Mouse (Mus musculus) liver, postnatal 0 days (tissue): Measurements from ENCODE around the gene Ky.

ENCODE experiments used
- CTCF ChIP-seq: sonication (generic); IDR thresholded peaks from 2 replicates; pipeline ENCODE4 v1.5.1; 2016; ENCODE audit warnings: antibody characterized with exemption, low read depth
- EP300 ChIP-seq: IDR thresholded peaks from 2 replicates; pipeline ENCODE4 v1.6.1; 2016; ENCODE audit warnings: antibody characterized with exemption, low read depth, mild to moderate bottlenecking

- no peak for TF ChIP-seq CTCF
- no peak for TF ChIP-seq EP300
Measured at GRCm38 (mm10) chr9:102511423-102511822, 5.9 kb downstream of the Ky start.
